Mouse (Mus musculus) G1E (cell line): ENCODE results near the gene 9430015G10Rik.

ENCODE experiments used
- CTCF ChIP-seq: IDR thresholded peaks from 2 replicates; pipeline ENCODE4 v1.5.1; 2012; ENCODE audit warnings: low read depth, low read length, inconsistent platforms, mixed read lengths
- GATA1 ChIP-seq: IDR thresholded peaks from 2 replicates; pipeline ENCODE4 v1.6.1; 2012; ENCODE audit warnings: borderline replicate concordance, low read length, inconsistent platforms, mixed read lengths
- TAL1 ChIP-seq: conservative IDR thresholded peaks from 2 replicates; pipeline ENCODE4 v1.6.1; 2012; ENCODE audit warnings: low read depth, low read length, inconsistent platforms, mixed read lengths

DNA sequence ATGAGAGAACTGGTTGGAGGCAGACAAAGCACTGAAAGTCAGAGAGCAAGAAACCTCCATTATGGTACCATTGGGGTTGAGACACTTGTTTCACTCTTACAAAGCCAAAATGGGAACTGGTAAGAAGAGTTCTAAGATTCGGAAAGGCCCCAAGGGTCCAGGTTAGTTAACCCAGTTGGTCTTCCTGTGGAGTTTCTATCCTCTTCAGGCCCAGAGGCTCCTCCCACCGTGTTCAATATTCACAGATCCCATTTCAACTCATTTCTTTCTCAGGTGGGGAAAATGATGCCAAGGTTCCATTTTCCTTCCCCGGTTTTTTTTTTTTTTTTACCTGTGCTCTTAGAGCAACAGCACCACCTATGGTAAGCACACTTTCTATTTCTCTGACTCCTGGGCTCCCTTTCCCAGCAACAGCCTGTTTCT lies 8.3 kb upstream of the 9430015G10Rik start:
- no peak for TF ChIP-seq CTCF
- no peak for TF ChIP-seq TAL1
- no peak for TF ChIP-seq GATA1
